Mouse (Mus musculus) thymus, adult 18-20 months (tissue): ENCODE results near the gene Nudt3.

Experiments used
- DNase-seq, 2 experiments: peaks; one replicate each; pipeline ENCODE4 v3.0.0; 2022; ENCODE audit warnings: mixed read lengths in 2 of 2

Gene Nudt3

DNA sequence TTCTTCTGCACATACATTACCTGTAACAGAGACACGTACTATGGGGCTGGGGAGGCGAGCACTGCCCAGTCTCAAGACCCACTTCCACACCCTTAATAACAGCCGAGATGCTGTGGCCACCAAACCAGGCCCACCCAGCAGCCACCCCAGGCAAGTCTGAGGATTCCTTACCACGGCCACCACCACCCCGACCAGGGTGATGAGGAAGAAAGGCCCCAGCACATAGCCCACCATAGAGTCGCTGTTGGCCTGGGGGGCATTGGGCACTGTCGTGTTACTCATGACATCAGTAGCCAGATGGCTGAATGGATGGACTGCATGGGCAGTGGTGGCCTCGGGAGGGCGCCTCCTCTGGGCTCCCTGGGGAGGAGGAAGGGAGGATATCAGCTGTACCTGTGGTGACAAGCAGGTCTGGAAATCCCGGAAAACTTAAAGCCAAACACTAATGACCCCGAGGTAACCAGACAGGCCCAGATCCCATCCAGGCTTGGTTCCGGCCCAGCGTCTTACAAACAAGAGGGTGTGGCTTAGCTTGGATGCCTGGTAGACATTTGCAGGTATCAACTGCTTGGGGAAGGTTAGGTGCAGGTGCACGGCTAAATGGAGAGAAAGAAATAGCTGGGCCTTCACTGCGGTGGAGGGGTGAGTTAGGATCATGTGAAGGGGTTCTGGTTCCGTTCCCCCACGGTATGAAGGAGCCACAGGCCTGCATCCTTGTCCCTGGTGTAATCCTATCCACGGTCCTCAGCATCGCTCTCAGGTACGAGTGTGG, 58.7 kb downstream of the Nudt3 start:
- DNase-seq: peak in 1 of 2 experiments; percentile 38

DNA sequence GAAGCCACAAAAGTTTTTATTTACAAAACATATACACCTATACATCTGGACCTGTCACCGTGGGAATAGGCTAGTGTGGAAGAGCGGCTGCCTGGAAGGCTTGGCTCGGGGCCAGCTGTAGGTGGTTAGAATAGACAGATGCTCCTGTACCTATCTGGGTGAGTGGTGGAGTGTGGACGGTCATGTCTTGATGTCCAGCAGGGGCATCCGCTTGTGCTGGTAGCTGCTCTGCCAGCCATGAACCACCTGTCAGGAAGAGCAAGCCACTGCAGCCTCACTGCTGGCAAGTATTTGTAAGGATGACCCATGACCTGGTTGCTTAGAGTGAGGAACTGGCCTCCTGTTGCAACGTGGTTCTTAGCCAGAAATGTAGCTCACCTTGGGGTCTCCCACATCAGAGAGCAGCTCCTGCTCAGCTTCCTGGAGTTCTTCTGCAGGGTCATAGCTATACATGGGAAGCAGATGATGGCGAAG, 59.5 kb downstream of the Nudt3 start:
- no peak for DNase-seq

DNA sequence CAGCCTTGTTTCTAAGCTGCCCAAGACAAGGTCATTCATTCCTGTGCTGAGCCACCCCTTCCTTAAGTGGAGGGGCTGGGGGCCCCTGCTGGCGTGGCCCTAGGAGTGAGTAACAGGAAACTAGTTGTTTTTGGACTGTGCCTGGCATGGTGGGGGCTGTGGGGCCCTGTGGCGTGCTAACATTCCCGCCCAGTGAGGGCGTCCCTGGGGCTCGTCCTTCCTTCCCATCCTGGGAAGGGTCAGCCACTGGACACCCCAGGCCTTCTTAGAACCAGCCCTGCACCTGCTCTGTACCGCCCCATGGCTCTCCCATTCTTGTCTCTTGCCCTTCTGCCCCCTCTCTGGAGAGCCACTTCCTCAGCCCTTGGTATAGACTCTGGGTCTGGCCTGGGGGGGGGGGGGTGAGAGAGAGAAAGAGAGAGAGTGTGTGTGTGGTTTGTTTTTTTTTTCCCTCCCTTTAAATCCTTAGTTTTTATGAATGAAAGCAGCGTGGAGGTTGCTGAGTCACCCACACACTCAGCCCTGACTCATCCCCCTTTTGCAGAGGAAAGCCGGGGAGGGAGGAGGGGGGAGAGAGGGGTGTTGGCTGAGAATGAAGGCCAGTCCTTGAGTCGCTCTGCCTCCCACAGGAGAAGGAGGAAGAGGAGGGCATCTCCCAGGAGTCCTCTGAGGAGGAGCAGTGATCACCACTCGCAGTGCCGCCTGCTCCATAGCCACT, 61.3 kb downstream of the Nudt3 start:
- DNase-seq: peak in 1 of 2 experiments; percentile 13

DNA sequence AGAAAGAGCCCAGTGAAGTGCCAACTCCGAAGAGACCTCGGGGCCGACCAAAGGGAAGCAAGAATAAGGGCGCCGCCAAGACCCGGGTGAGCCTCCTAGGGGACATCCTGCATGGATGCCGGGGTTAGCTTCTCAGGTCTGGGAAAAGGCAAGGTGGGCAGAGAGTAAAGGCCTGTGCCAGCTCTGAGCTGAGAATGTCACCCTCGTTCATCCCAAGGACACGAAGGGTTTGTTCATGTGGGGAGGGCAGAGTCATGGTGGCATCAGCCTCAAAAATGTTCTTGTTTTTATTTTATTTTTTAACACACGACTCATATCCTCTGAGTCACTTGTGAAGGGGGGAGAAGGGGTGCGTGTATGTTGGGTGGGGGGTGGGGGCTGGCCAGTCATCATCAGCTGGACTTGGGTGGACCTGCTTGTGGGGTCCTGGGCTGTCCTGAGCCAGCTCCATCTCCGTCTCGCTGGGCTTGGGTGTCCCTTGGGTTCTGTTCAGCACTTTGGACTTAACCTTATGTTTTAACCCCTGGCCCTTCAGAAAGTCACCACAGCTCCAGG, 62.3 kb downstream of the Nudt3 start:
- no peak for DNase-seq

DNA sequence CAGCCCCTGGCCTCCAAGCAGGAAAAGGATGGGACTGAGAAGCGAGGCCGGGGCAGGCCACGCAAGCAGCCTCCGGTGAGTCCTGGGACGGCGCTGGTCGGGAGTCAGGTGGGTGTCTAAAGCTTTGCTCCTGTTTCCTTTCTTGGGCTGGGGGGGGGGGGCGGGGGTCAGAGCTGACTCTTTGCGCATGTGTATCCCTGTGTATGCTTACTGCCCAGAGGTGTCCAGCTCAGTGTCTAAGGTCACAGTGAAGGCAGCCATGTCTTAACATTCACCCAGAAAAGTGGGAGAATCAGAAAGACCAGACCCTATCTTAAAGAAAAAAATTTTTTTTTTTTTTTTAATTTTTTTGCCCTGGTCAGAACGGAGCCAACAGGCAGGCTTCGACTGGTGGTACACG, 63.7 kb downstream of the Nudt3 start:
- no peak for DNase-seq

DNA sequence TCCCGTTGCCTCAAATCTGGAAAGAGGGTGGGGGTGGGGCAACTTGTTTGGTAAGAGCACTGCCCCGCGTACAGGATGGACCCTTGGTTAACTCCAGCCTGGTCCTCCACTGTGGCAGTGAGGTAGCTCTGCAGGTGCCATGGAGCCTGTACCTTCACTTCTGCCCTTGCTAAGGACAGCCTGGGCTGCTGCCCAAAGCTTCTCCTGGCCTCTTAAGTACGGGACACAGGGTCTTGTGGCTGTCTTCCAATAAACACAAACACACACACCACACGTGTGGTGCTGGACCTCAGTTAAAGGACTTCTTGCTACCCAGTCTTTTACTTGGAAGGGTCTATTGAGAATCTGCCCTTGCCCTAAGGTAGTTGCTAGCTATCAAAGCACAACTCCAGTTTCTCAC, 64.5 kb downstream of the Nudt3 start:
- no peak for DNase-seq

DNA sequence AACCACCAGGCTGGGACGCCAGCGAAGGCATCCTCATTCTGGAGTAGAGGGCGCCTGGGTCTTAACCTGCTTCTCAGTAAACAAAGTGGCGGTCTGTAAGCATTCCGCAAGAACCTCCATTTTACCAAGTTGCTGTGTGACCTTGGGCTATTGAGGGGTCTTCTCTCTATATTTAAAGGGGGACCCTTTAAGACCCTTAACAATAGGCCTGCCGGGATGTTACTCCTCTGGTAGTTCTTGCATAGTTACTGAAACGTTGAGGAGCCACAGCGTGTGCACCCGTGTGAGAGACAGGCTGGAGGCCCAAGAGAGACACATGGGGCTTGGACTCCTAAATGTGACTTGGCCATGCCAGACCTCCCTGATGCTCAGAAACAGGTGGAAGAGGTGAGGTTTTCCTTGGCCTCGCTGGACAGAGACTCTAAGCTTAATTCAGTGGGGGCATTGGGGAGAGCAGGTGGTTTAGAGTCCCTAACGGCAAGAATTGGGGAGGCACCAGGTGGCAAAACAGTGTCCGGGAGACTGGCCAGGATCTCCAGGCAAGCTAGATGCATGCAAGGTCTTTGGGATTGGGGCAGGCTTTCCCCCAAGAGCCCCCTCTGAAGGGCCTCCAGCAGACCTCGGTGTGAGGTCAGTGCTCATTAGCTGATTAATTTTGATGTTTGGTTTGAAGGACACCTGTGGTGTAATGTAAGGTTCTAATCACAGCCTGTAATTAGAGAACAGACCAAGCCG, 65.2 kb downstream of the Nudt3 start:
- DNase-seq: peak in 1 of 2 experiments; percentile 23

DNA sequence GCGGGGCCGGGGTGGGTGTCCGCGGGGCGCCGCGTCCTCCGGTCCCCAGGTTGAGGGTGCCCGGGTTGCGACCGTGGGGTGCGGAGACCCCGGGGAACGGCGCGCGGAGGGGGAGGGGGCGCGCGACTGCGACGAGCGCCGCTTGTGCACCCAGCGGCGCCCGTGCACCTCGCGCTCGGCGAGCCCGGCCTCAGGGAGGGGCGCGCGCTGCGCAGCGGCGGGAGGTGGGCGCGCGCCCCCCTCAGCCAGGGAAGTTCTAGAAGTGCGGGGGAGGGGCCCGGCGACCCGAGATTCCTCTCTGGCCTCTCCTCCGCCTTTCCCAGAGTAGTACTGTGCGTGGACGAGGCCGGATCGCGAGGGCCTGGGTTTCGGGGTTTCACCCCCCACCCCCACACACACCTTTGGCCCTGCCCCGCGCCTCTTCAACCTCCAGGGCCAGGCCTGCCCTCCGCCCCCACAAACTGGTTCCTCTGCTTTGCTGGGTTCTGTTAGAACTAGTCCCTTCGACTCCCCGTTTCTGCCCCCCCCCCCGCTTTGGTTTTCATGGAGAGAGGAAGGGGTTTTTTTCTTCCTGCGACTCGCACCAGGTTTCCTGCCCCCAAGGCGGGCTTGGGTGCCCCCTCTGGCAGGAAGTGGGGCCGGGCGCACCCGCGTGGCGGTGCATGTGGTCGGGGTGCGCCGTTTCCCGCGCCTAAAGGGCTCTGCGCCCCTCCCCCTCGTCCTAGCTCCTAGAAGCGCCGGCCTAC, 65.9 kb downstream of the Nudt3 start:
- peak; percentile 81 to 86 for DNase-seq

DNA sequence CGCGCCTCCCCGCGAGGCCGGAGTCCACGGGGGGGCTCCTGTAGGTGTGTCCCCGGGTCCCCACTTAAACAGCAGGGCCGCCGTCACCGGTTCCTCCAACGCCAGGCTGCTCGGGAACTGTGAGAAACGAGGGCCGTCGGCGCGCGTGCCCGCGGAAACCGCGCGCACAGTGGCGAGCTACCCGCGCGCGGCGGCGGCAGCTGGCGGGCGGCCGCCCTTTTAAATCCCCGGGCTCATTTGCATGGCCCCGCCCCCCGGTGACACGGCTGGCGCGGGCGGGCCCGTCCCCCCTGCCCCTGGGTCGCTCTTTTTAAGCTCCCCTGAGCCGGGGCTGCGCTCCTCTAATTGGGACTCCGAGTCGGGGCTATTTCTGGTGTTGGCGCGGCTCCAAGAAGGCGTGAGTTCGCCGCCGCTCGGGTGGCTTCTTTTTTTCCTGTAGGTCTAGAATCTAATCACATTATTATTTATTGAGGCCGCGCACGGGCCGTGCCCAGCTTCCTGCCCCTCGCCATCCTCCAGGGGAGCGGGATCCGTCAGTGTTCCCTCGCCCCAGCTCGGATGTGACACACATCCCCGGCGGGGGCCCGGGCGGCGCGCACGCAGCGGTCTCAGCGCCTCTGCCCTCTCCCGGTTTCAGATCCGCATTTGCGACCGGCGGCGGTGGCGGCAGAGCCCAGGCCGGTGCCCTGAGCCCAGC, 66.8 kb downstream of the Nudt3 start, which contains the start of gene Hmga1:
Gene Hmga1, plus strand, starts transcription at position 183 of the 697 bp plus-strand sequence.
- DNase-seq: peak; percentile 84 to 85

DNA sequence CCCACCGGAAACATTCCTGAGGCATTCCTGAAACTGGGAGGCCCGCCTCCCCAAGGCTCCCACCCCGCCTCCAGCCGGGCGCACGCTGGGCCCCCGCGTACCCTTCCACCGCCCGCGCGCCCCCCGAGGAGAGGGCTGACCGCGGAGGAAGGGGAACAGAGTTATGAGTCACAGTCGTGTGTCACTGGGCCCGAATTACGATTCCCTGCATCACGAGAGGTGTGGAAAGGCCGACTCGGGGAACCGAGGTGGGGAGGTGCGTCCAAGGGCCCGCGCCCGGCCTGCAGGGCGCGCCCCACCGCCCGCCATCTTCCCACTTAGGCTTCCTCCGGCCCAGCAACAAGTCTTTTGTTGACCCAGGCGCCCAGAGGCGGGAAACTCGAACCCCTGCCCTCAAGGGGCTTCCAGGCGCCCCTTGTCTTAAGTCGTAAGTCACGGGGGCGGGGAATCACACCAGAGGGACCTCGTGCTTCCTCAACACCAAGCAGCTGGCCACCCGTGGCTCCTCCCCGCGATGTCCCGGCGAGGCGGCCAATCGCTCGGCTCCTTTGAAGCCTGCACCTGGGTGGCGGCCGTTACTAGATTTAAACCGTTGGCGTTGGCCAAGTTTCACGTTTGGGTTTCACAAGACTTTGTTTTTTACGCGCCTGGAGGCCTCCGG, 67.7 kb downstream of the Nudt3 start:
- peak; percentile 79 to 86 for DNase-seq

DNA sequence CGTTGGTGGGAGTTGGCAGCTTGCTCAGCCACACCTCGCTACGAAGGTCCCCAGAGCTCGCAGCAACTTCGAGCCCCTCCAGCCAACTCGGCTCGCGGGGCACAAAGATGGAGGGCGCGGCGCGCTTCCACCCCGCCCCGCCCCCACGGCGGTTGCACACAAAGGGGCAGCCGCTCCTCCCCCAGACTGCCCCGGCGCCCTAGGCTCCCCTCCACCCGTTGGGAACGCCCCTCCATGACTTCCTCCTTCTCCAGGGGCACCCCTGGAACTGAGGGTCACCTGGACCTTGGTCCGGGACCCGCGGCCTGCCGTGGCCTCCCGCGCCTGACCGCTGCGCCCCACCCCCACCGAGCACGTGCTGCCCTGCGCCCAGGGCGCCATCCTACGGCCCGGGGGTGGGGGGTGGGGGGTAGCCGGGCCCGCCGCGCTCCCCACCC, 68.2 kb downstream of the Nudt3 start:
- peak; percentile 66 to 76 for DNase-seq

DNA sequence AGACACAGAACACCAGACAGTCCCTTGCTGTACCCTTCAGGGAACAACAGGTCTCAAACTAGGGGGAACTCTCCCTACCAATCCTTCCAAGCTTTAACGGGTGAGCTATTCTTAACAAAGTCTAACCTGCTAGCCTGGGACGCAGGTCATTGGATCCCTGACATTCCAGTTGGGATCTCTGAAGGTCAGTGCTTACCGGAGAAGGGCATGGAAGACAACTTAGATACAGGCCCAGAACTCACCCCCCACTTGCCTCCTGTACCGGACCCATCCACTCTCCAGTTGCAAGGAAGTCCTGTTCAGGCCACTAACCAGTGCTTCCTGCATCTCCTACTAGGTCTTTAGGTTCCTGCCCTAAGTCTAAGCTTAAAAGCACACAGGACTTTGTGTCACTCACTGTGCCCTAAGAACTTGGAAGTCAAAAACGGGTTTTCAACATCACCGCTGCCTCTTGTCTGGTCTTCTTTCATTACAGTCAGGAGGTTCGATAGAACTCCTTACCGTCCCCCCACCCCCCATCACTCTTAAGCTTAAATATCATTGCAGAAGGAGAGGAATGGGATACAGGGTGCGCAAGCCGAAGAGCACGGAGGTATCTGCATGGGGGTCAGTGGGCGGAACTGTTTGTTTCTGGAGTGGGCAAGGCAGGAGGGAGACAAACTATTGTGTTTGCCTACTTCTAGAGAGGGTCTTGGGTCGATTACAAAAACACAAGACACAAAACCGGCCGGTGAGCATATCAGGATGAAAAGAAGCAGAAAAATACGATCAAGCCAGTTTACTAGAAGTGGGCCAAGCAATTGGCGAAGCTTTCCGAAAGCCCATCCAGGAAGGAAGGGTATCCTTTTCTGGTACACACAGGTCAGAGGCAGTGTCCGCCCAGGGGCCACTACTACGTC, 69.0 kb downstream of the Nudt3 start:
- DNase-seq: no peak

DNA sequence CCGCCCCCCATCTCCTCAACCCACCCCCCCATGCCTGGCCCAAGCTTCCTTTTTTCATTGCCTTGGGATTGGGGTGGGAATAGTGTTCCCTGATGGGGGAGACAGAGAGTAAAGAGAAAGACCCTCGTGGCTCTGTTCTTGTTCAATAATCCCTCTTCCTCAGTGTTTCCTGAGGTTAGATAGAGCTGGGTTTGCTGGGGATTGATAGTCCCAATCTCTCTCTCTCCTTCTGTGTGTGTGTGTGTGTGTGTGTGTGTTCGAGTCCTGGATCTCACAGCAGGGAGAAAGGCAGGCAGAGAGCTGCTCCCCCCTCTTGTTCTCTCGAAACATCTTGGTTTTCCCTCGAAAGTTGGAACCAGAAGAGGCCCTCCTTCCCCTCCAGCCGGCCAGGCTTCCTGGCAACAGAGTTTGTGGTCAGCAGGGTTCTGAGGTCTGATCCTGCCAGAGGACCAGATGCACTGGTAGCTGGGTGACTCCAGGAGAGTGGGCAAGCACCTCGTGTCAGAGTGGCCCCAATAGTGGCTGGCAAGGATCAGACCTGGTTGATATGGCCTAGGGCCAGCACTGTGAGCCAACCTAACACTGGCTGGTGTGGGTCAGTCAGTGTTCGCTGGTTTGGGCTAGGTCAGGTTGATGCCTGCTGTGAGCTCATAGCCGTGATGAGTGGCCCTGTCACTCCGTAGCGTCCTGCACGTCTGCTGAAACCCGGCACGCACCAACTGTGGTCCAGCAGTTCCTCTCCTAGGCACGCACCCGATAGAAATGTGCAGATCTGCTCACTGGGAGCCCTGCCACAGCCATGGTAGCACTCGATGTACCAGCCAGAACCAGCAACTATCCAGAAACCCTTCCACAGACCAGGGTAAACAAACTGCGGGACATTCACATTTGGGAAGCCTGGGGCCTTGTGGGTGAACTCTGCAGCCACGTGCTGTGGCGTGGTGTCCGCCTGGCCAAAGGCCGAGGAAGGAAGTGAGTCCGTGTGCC, 70.8 kb downstream of the Nudt3 start:
- DNase-seq: no peak

DNA sequence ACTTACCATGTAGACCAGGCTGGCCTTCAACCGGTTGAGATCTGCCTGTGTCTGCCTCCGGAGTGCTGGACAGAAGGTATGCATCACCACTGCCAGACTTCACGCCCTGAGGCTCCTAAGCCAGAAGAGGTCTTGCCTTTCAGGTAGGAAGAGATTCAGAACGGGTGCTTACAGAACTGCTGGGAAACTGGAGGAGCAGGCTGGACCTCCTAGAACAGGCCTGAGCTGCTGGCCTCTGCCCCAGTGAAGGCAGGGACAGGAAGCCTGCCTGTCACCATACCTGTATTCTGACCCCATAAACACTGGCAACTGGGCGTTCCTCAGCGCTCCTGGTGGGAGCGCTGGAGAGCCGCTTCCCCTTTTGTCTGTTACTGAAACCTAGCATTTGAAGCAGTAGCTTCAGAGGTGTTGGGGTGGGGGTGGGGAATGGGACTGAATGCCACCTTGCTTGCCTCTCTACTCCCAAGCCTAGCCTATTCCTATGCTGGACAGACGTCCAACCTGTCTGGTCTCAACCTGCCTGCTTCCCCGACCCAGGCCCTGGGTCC, 71.8 kb downstream of the Nudt3 start:
- DNase-seq: no peak

DNA sequence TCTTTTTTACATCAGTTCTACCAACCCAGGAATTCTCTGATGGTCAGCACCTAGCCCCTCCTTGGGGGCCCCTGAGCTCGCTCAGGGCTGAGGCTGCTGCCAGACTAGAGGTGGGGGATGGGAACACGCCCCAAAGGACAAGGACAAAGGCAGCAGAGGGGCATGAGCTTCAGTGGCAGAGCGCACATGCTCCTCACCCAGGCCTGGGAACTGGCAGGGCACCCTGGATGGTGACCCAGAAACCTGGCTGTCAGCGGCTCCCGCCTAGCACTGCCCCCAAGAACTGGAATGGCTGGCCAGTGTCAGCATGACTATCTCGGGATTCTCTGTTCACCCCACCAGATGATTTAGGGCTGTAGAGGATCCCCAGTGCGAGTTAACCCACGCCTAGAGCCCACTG, 74.1 kb downstream of the Nudt3 start:
- no peak for DNase-seq

DNA sequence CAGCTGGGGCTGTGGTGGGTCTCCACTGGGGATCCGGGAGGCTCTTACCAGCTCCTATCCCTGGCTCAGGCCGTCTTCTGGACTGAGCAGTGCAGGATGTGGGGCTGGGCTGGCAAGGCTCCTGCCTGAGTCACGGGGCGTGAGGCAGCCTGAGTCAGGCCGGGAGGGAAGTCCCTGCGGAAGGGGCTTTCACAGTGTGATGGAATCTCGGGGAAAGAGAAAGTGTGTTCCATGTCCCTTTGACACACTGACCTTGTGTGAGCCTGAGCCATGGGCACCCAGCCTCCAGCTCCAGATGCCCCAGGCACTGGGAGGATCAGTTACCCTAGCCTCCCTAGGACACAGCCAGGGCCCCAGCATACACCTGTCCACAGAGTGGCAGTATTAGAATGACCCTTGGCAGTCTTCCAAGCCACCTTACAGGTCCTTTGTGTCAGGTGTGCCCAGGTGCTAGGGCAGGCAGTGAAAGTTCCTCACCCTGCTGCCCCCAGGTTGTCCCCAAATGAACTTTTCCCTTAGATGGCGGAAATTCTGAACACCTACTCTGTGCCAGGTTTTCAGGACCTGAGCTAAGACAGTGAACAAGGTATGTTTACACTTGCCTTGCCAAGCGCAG, 75.9 kb downstream of the Nudt3 start:
- no peak for DNase-seq

DNA sequence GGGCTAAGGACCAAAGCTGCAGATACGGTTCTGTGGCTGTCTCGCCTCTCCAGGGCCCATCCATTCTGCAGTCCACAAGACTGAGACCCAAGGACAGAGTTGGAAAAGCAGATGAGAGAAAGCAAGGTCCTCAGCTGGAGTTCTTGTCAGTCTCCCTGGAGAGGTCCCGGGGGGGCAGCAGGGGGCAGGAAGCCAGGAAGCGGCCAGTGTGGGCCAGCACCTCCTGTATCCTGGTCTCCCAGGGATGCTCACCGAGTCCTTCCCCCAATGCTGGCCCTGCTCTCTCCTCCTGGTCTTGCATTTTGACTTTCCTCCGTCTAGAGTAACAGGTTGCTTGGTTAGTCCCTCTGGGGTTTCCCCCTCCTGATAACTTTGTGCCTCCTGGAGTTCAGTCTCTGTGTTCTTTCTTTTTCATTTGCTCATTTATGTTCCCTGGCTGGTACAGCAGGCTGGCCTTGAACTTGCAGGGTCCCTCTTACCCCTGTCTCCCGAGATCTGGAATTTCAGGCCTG, 76.7 kb downstream of the Nudt3 start:
- DNase-seq: no peak

DNA sequence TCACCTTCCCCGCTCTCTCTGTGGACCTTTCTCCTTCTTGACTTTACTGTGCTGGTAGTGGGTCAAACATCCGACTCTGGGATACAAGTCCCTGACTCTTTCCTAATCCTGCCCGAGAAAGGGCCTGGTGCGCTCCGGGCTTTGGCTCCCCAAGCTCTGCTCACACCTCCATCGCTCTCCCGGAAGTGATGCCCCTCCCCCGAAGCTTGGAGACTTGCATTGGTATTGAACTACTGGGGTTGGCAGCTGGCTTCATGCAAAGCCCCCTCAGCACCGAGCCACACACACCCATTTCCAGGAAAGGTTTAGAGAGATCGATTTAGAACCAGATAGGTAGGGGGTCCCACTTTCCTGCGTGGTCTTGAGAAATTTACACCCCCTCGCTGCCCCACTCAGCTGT, 77.3 kb downstream of the Nudt3 start:
- no peak for DNase-seq
